In genomic region chr14:7791532-7792159, GRCm38 (mm10) we compare ENCODE assay signal across 9 mouse cellular contexts. TPM values are rescaled to one million over a fixed set of nuclear protein-coding genes. Genes with fewer than 3 reads are reported as not detected.
DNase-seq lines count a peak whose midpoint lies in the region; ATAC-seq and TF ChIP-seq lines count a peak whose summit lies in the region.
"Had no signal": no experiment of that assay in that cellular context is flagged by ENCODE, and none has a peak within 500 bp of the region (broad histone marks: within the 10 kb centered on the region; RNA-seq: fewer than 3 reads in every experiment).

Gene Gm26661, plus strand, starts transcription at chr14:7791587.

- H3K4me2 ChIP-seq in hindbrain, embryonic 16.5 days (ENCODE audit: low read length) = peak within 1 kb of the TSS; percentile 90

- H3K9ac ChIP-seq in hindbrain, embryonic 16.5 days (ENCODE audit: low read depth, low read length) = peak within 1 kb of the TSS; percentile 68

- peaks cover 3% of the 10 kb centered on the region; the same call in 1 of the 2 replicates for H3K4me1 ChIP-seq in hindbrain, embryonic 16.5 days (ENCODE audit: control insufficient read depth, insufficient read depth, low read depth, low read length)

- H3K9me3 ChIP-seq in hindbrain, embryonic 16.5 days (ENCODE audit: control insufficient read depth, low read length) = no peaks in the 10 kb centered on the region

- WGBS in hindbrain, embryonic 16.5 days = 1% methylated on average over 30 of the region's 30 CpGs

- intact Hi-C loops in gastrocnemius, adult 2 months (cut with DNase I) = no loop called here
- intact Hi-C loops in left cerebral cortex, postnatal 4 days (cut with DNase I) = no loop called here

- peak within 1 kb of the TSS; percentile 67 for H3K4me3 ChIP-seq in gastrocnemius, adult 2 months
- peak within 1 kb of the TSS; percentile 52 for H3K4me3 ChIP-seq in hindbrain, embryonic 16.5 days (ENCODE audit: low read length)

- peak; percentile 53 for TF ChIP-seq CTCF in gastrocnemius, adult 2 months (IDR thresholded peaks at IDR 0.05)

- H3K27ac ChIP-seq in gastrocnemius, adult 2 months = peak within 1 kb of the TSS; percentile 57
- peak within 1 kb of the TSS; percentile 36; the same call in 1 of the 2 replicates for H3K27ac ChIP-seq in hindbrain, embryonic 16.5 days (ENCODE audit: low read depth, low read length)

- no peaks in the 10 kb centered on the region for H3K27me3 ChIP-seq in hindbrain, embryonic 16.5 days (replicated peaks; ENCODE audit: control insufficient read depth, insufficient read depth, low read length)

- H3K36me3 ChIP-seq in hindbrain, embryonic 16.5 days (ENCODE audit: control insufficient read depth, insufficient read depth, low read length) = no peaks in the 10 kb centered on the region

- peak; percentile 67 for ATAC-seq in activated CD4-positive, CD25-positive, alpha-beta regulatory T cell, adult 4 months
- peak; percentile 94 for ATAC-seq in hindbrain, embryonic 16.5 days
- no peak for ATAC-seq in erythroid progenitor cell, adult 5-6 weeks (replicated peaks; ENCODE audit: low FRiP score, poor library complexity, severe bottlenecking)

- peak; percentile 65 for DNase-seq in cerebellum, adult 9-11 months
- DNase-seq in gastrocnemius, adult 2 months = peak; percentile 80
- peak; percentile 61 for DNase-seq in left cerebral cortex, postnatal 4 days
- DNase-seq in mesoderm, embryonic 11.5 days (ENCODE audit: low read depth, low spot score) = peak; percentile 58
- peak; percentile 38 for DNase-seq in right cerebral cortex, postnatal 25 days

RNA-seq across cellular contexts. Expression of gene Gm26661, which starts in this region (rescaled TPM):
- not detected for polyA plus RNA-seq in activated CD4-positive, CD25-positive, alpha-beta regulatory T cell, adult 4 months (2017; shearing (Covaris generic))
- not detected for total RNA-seq in gastrocnemius, adult 2 months (2021)
- polyA plus RNA-seq in hindbrain, embryonic 16.5 days (2015; fragmentation: Nextera tagmentation; extraction: Ambion mirVana) = 0.38 TPM in 1 of 2 replicates, not detected in the other
- not detected for total RNA-seq in left cerebral cortex, postnatal 4 days (2021)
- total RNA-seq in erythroid progenitor cell, adult 5-6 weeks (2015; ENCODE audit: low replicate concordance) = not detected in 2 replicates
- total RNA-seq in erythroid progenitor cell, adult 5-6 weeks (2017; ENCODE audit: low replicate concordance) = not detected in 2 replicates
- total RNA-seq: left cerebral cortex, adult 8-10 months had no signal

Comparison
In these comparisons a context has a peak if more than half of its experiments do, and no peak if none do; other contexts are left out.
1. Peak in ATAC-seq in activated CD4-positive, CD25-positive, alpha-beta regulatory T cell, adult 4 months; RNA of the gene not detected or under 1 TPM.
2. Peak in DNase-seq, H3K4me3 ChIP-seq and H3K27ac ChIP-seq in gastrocnemius, adult 2 months; RNA of the gene not detected or under 1 TPM.
3. Peak in ATAC-seq, H3K4me3 ChIP-seq, H3K27ac ChIP-seq, H3K9ac ChIP-seq and H3K4me2 ChIP-seq in hindbrain, embryonic 16.5 days; RNA of the gene not detected or under 1 TPM.
4. Peak in DNase-seq in left cerebral cortex, postnatal 4 days; RNA of the gene not detected or under 1 TPM.